Mouse (Mus musculus): ENCODE results near the gene Ccdc88b.

GRCm38 (mm10) chr19:6905498-6906159 is 47.6 kb upstream of the Ccdc88b start:
- no peak for TF ChIP-seq CTCF (IDR thresholded peaks at IDR 0.05; ENCODE audit: low read depth, low read length)
- TF ChIP-seq EP300 (IDR thresholded peaks at IDR 0.05; ENCODE audit: insufficient read depth, low read depth, low read length): no peak

Measured in ES-Bruce4 (cell line).